Mouse (Mus musculus) hindbrain, embryonic 10.5 days (tissue): ENCODE data around the gene Sez6l. TPM values are rescaled to one million over a fixed set of nuclear protein-coding genes. Genes with fewer than 3 reads are reported as not detected.

Source experiments
- DNase-seq: peaks from one replicate; pipeline ENCODE4 v3.0.0-alpha.2; 2017; ENCODE audit warnings: low spot score
- H3K27ac ChIP-seq: fragments of 300-500 bp; sonication (generic); 2 replicates; pipeline ENCODE4 v1.5.1; 2016; ENCODE audit warnings: mild to moderate bottlenecking, moderate library complexity
- H3K27me3 ChIP-seq: fragments of 300-500 bp; sonication (generic); 2 replicates; pipeline ENCODE4 v1.6.1; 2016; ENCODE audit warnings: mild to moderate bottlenecking; ENCODE audit not compliant: poor library complexity, insufficient read depth, severe bottlenecking
- H3K36me3 ChIP-seq: fragments of 300-500 bp; sonication (generic); 2 replicates; pipeline ENCODE4 v1.6.1; 2016; ENCODE audit warnings: mild to moderate bottlenecking, moderate library complexity
- H3K4me1 ChIP-seq: fragments of 300-500 bp; sonication (generic); replicated peaks from 2 replicates; pipeline ENCODE4 v1.6.1; 2016; ENCODE audit warnings: mild to moderate bottlenecking
- H3K4me3 ChIP-seq: fragments of 300-500 bp; sonication (generic); 2 replicates; pipeline ENCODE4 v1.5.1; 2016; ENCODE audit warnings: mild to moderate bottlenecking, moderate library complexity
- H3K9me3 ChIP-seq: fragments of 300-500 bp; sonication (generic); 2 replicates; pipeline ENCODE4 v1.6.1; 2016; ENCODE audit warnings: mild to moderate bottlenecking, moderate library complexity
- WGBS: fragments of 180-500 bp; shearing (Covaris S2); methylation state at CpG from one replicate; pipeline ENCODE4 v1.1.7; 2016; 5-methylcytosine and 5-hydroxymethylcytosine counted together
- polyA plus RNA-seq: library from polyadenylated mRNA; unstranded; fragments of >200 nt; fragmentation: Nextera tagmentation; extraction: Ambion mirVana; gene quantifications from 2 replicates; pipeline ENCODE4 v1.2.1, GENCODE M21; 2016

Sez6l gene
- polyA plus RNA-seq, 1 experiment from 2014 or later: 6.0 TPM

- H3K9me3 ChIP-seq: no peaks in the 10 kb centered on the region
- no peaks in the 10 kb centered on the region for H3K36me3 ChIP-seq
- H3K4me3 ChIP-seq: peak overlapping the region; percentile 54
- DNase-seq: peak; percentile 63
- peaks cover 44% of the 10 kb centered on the region for H3K4me1 ChIP-seq
- 9% methylated on average over 12 of the region's 12 CpGs for WGBS
- no peak overlapping the region for H3K27ac ChIP-seq
- peaks cover 90% of the 10 kb centered on the region for H3K27me3 ChIP-seq
These were observed 1.7 kb downstream of the Sez6l start for GRCm38 (mm10) chr5:112575151-112575915.

GRCm38 (mm10) chr5:112573916-112574315, 3.1 kb downstream of the Sez6l start:
- H3K27me3 ChIP-seq: peaks cover 77% of the 10 kb centered on the region
- no peak overlapping the region for H3K4me3 ChIP-seq

GRCm38 (mm10) chr5:112572217-112572616, 4.8 kb downstream of the Sez6l start:
- H3K4me1 ChIP-seq: peaks cover 32% of the 10 kb centered on the region
- no peaks in the 10 kb centered on the region for H3K9me3 ChIP-seq
- H3K27me3 ChIP-seq: peaks cover 60% of the 10 kb centered on the region
- H3K36me3 ChIP-seq: no peaks in the 10 kb centered on the region
- no peak overlapping the region for H3K4me3 ChIP-seq
- 60% methylated on average over 2 of the region's 2 CpGs for WGBS
- H3K27ac ChIP-seq: no peak overlapping the region
- no peak for DNase-seq

More at GRCm38 (mm10) chr5:112573916-112574315, 3.1 kb downstream of the Sez6l start:
- DNase-seq: peak; percentile 75
- WGBS: 10% methylated on average over 8 of the region's 8 CpGs
- Histone ChIP-seq H3K4me1 (peaks cover 44% of the 10 kb centered on the region), H3K27ac (no peak overlapping the region), H3K36me3 (no peaks in the 10 kb centered on the region), H3K9me3 (no peaks in the 10 kb centered on the region)

- DNase-seq: no peak
- Histone ChIP-seq H3K36me3 (no peaks in the 10 kb centered on the region), H3K27me3 (peaks cover 28% of the 10 kb centered on the region), H3K4me1 (peaks cover 37% of the 10 kb centered on the region), H3K4me3 (no peak overlapping the region), H3K27ac (0 out of 2 replicates have a peak overlapping the region, but pooled peaks have one; percentile 40), H3K9me3 (no peaks in the 10 kb centered on the region)
- WGBS: 57% methylated on average over 8 of the region's 8 CpGs
These were observed 11.5 kb downstream of the Sez6l start for GRCm38 (mm10) chr5:112565489-112565888.

GRCm38 (mm10) chr5:112565083-112565482, 11.9 kb downstream of the Sez6l start:
- Histone ChIP-seq H3K36me3 (no peaks in the 10 kb centered on the region), H3K27ac (0 out of 2 replicates have a peak overlapping the region, but pooled peaks have one; percentile 40), H3K27me3 (peaks cover 27% of the 10 kb centered on the region), H3K9me3 (no peaks in the 10 kb centered on the region), H3K4me3 (no peak overlapping the region), H3K4me1 (peaks cover 41% of the 10 kb centered on the region)
- no peak for DNase-seq
- 94% methylated on average over 17 of the region's 17 CpGs for WGBS

- peaks cover 31% of the 10 kb centered on the region for H3K27me3 ChIP-seq
- 51% methylated on average over 15 of the region's 15 CpGs for WGBS
- H3K4me1 ChIP-seq: peaks cover 38% of the 10 kb centered on the region
- no peaks in the 10 kb centered on the region for H3K36me3 ChIP-seq
- H3K9me3 ChIP-seq: no peaks in the 10 kb centered on the region
- DNase-seq: no peak
- H3K27ac ChIP-seq: peak overlapping the region; percentile 51; the same call in 1 of the 2 replicates
- H3K4me3 ChIP-seq: no peak overlapping the region
These were observed 16.0 kb downstream of the Sez6l start for GRCm38 (mm10) chr5:112560869-112561499.

GRCm38 (mm10) chr5:112560139-112560538, 16.8 kb downstream of the Sez6l start:
- WGBS: 85% methylated on average over 16 of the region's 16 CpGs
- Histone ChIP-seq H3K4me3 (no peak overlapping the region), H3K9me3 (no peaks in the 10 kb centered on the region), H3K4me1 (peaks cover 29% of the 10 kb centered on the region), H3K27ac (no peak overlapping the region), H3K27me3 (peaks cover 31% of the 10 kb centered on the region), H3K36me3 (no peaks in the 10 kb centered on the region)
- DNase-seq: no peak

- no peak for DNase-seq
- Histone ChIP-seq H3K4me1 (peaks cover 38% of the 10 kb centered on the region), H3K9me3 (no peaks in the 10 kb centered on the region), H3K4me3 (no peak overlapping the region), H3K27ac (no peak overlapping the region), H3K27me3 (peaks cover 17% of the 10 kb centered on the region), H3K36me3 (no peaks in the 10 kb centered on the region)
- 88% methylated on average over 4 of the region's 4 CpGs for WGBS
These were observed 19.6 kb downstream of the Sez6l start for GRCm38 (mm10) chr5:112557396-112557795.

- no peak overlapping the region for H3K4me3 ChIP-seq
- 80% methylated on average over 3 of the region's 3 CpGs for WGBS
- no peak overlapping the region for H3K27ac ChIP-seq
These were observed 20.3 kb downstream of the Sez6l start for GRCm38 (mm10) chr5:112556640-112557039.

GRCm38 (mm10) chr5:112554508-112554907, 22.5 kb downstream of the Sez6l start:
- Histone ChIP-seq H3K4me3 (no peak overlapping the region), H3K9me3 (no peaks in the 10 kb centered on the region), H3K4me1 (peaks cover 37% of the 10 kb centered on the region), H3K36me3 (no peaks in the 10 kb centered on the region), H3K27me3 (peaks cover 4% of the 10 kb centered on the region; the same call in 1 of the 2 replicates), H3K27ac (no peak overlapping the region; the same call in 1 of the 2 replicates)
- DNase-seq: no peak
- 70% methylated on average over 10 of the region's 10 CpGs for WGBS

More at GRCm38 (mm10) chr5:112556640-112557039, 20.3 kb downstream of the Sez6l start:
- H3K4me1 ChIP-seq: peaks cover 42% of the 10 kb centered on the region
- no peaks in the 10 kb centered on the region for H3K9me3 ChIP-seq
- no peak for DNase-seq
- H3K27me3 ChIP-seq: peaks cover 11% of the 10 kb centered on the region
- no peaks in the 10 kb centered on the region for H3K36me3 ChIP-seq

GRCm38 (mm10) chr5:112552786-112553185, 24.2 kb downstream of the Sez6l start:
- 88% methylated on average over 15 of the region's 15 CpGs for WGBS
- DNase-seq: no peak
- no peaks in the 10 kb centered on the region for H3K9me3 ChIP-seq
- peaks cover 4% of the 10 kb centered on the region; the same call in 1 of the 2 replicates for H3K27me3 ChIP-seq
- no peak overlapping the region for H3K4me3 ChIP-seq
- H3K27ac ChIP-seq: peak overlapping the region; percentile 72
- H3K36me3 ChIP-seq: no peaks in the 10 kb centered on the region
- peaks cover 49% of the 10 kb centered on the region for H3K4me1 ChIP-seq

GRCm38 (mm10) chr5:112551975-112552728, 24.8 kb downstream of the Sez6l start:
- Histone ChIP-seq H3K4me3 (no peak overlapping the region), H3K36me3 (no peaks in the 10 kb centered on the region), H3K27me3 (peaks cover 4% of the 10 kb centered on the region; the same call in 1 of the 2 replicates), H3K4me1 (peaks cover 51% of the 10 kb centered on the region), H3K27ac (peak overlapping the region; percentile 72), H3K9me3 (no peaks in the 10 kb centered on the region)
- peak; percentile 43 for DNase-seq
- WGBS: 60% methylated on average over 17 of the region's 17 CpGs
